Mouse (Mus musculus) skeletal muscle tissue, adult 2 months (tissue): ENCODE measurements around the gene Hist1h2bg.

Source experiments
- DNase-seq: peaks from one replicate; pipeline ENCODE4 v3.0.0-alpha.2; 2012; ENCODE audit warnings: low read depth, low spot score

Gene Hist1h2bg

DNA sequence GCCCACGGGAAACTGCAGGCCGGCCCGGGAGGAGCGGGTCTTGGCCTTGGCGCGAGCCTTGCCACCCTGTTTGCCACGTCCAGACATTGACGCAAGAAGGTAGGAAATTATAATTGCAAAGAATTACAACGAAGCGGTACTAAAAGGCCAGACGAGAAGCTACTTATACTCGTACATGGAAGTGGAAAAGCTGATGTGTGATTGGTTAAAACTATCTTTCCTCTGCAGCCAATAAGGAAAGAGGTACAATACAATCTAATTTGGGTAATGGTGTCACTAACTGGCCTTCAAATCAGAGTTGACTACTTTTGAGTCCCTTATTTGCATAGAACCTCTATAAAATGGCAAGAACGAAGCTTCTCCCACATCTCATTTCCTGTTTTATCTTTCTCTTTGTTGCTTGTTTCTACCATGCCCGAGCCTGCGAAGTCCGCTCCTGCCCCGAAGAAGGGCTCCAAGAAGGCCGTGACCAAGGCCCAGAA lies at the start of gene Hist1h2bg, which contains the start of gene Hist1h2ae:
Hist1h2bg (plus strand) TSS at position 375 of the 482 bp plus-strand sequence.
Hist1h2ae (minus strand) TSS at position 199 of the 482 bp plus-strand sequence.
- peak; percentile 92 for DNase-seq

DNA sequence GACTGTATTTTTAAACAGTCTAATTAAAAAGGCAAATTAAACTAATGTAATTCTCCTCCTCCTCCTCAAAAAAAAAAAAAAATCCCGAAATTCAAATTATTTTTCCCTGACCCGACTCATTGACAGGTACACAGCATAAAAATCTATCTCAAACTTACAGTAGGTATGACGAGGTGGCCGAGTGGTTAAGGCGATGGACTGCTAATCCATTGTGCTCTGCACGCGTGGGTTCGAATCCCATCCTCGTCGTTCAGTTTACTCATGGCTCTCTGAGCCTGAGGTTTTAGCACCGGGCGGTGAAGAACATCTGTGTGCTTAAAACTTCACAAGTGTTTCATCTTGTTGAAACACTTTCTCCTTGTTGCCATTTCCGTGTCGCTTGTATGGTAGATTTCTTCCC lies 49.5 kb upstream of the Hist1h2bg start:
- peak; percentile 67 for DNase-seq

DNA sequence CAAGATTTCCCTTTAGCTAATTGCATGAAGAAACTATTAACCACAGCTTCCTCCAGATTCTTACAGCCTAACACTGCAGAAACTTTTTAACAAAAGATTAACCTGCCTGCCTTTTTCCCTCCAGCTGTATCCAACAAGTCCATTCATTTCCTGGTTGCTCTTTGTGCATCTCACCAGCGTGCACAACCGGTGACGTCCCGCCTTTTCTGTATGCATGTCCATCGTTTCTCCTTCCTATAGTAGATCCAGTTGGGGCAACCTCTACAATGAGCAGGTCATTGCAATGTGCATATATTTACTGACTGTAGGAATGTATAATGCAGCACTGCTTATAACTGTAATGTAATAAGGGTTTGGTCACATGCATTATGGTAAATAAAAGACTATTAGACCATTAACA lies 47.2 kb upstream of the Hist1h2bg start:
- no peak for DNase-seq

DNA sequence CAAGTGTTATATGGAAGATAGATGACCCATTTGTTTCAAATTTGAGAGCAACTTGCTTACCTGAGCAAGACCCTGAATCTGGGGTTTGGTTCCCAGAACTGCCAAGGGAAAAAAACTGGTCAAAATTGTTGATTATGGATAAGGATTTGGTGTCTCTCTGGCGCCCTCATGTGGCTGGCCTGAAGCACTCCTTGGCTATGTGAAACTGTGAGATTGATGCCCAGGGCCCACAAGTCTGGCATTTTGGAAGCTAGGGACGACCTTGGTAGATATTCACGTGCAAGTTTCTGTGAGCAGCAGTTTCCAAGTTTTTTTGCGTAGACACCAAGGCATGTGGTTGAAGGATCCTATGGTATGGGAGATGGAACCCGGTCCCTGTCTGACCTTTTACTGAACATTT lies 46.5 kb upstream of the Hist1h2bg start:
- DNase-seq = peak; percentile 62

DNA sequence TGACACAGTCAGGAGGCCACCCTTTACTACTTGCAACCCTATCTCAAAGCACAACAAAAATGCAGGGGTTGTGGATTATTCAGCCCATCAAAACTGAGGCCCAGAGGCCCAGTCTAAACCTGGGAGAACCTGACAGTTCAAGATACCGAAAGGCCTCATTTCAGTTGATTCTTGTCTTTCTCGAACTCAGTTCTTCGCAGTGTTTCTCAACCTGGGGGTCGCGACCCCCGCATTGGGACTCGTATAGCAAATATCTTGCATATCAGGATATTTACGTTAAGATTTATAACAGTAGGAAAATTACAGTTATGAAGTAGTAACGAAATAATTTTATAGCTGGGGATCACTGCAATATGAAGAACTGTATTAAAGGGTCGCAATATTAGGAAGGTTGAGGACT lies 45.3 kb upstream of the Hist1h2bg start:
- no peak for DNase-seq

DNA sequence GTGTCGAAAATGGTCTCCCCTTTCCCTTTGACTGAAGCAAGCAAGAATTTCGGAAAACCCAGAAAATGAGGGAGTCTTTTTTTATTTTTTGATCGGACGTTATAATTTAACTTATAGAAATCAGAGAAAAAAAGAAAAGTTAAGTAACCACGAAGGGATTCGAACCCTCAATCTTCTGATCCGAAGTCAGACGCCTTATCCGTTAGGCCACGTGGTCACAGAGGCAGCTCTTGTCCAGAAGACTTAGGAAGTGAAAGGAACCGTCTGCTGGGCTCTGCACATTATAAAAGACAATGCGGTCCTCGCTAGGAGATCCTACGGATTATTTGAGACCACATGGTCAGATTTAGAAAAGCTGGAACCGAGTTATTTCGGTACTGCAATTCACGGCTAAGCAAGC lies 44.9 kb upstream of the Hist1h2bg start:
- peak; percentile 92 for DNase-seq

DNA sequence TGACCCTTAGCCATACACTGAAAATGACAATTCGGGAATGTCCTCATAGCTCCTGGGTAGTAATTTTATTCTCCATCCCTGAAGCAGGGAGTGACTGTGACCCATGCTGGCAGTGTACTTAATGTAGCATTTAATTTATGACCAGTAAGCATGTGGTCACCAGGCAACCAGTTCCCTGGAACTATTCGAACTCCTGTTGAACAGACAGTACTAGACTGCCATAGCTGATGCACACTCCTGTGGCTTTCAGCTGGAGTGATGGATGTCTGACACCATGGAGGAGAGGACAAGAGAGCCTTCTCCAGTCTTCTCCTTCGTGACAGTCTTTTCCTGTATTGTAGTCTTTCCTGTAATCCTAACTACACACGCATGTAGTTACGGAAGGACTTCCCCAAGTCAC lies 42.2 kb upstream of the Hist1h2bg start:
- DNase-seq = no peak

DNA sequence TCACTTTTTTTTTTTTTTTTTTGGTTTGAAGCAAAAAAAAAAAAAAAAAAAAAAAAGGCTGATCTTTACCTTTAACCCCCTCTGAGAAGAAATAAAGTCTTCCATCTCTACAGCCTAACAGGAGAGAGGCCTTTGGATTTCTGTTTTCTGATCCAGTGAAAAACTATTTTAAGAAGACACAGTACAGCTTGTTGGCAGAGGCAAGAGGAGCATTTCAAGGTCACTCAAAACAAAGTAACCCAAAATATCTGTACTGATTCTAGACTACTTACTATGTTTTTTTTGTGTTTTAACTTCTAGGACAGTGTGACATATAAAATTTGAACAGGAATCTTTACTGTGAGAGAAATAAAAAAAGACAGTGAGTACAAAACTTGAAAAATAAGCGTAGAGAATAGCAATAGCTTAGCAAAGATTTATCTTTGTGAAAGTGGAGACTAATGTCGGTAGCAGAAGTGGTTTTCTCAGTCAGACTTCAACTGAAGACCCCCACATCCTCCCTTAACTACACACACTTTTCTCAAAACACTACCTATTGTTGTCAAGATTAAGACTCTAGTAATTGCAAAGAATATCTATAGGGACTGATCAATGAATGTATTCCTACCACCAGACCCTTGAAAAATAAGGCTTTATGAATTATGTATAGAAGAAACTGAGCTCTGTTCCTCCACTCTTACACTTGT lies 41.6 kb upstream of the Hist1h2bg start:
- DNase-seq = no peak

DNA sequence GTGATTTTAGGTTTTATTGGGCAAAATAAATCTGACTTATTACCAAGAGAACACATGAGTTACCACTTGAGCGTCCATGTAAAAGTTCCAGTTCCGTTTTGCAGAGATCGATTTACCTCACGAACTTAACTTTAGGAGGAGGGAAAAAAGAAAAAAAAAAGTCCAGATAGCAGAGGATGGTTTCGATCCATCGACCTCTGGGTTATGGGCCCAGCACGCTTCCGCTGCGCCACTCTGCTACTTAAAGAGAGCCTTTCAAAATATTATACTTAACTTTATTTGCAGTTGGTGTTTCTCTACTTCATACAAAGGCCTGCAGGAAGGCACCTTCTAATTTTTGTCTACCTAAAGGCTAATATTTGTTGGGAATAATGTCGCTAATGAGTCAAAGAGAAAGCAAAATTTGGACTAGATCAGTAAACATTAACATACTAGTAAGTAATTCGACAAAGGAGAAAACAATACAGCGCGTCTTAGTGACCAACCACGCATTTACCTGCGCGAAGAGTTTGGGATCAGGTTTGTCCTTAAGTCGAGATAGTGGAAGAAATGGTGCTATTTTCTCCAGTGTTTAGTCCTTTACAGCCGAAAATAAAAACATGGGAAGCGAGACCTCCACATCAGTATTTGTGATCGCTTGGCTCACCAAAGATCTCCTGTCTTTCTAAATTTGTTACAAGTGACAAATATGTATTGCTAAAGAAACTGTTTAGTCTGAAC lies 40.9 kb upstream of the Hist1h2bg start:
- peak; percentile 66 for DNase-seq

DNA sequence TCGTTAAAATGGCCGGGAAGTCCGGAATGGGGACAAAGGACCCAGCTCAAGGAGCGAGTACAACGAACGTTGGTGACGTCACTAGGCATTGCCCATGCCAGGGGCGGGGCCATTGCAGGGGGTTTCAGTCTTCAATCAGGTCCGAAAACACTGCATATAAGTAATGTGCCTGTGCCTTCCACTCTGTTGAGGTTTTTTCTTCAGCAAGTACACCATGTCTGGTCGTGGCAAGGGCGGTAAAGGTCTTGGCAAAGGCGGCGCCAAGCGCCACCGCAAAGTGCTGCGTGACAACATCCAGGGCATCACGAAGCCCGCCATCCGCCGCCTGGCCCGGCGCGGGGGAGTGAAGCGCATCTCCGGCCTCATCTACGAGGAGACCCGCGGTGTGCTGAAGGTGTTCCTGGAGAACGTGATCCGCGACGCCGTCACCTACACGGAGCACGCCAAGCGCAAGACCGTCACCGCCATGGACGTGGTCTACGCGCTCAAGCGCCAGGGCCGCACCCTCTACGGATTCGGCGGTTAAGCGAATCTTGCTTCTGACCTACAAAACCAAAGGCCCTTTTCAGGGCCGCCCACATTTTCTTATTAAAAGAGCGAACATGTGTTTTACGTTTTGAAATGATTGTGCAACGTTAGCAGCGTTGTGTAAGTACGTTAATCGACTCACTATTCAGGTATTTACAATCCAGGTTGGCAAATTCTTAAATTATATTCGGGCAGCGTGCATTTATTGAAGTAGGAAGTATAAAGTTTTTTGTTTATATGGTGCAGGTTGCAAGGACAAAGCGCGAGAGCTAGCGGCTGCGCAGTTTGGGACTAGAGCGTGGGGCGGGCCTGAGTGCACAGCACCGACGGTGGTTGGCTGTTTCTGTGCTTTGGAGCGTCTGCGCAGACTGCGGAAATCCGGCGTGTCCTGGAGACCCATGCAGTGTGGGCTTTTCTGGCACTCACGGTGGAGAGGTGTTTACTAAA lies 40.0 kb upstream of the Hist1h2bg start, which contains the start of gene Hist1h4h:
Hist1h4h (plus strand) TSS at position 150 of the 975 bp plus-strand sequence.
- peak; percentile 97 for DNase-seq

DNA sequence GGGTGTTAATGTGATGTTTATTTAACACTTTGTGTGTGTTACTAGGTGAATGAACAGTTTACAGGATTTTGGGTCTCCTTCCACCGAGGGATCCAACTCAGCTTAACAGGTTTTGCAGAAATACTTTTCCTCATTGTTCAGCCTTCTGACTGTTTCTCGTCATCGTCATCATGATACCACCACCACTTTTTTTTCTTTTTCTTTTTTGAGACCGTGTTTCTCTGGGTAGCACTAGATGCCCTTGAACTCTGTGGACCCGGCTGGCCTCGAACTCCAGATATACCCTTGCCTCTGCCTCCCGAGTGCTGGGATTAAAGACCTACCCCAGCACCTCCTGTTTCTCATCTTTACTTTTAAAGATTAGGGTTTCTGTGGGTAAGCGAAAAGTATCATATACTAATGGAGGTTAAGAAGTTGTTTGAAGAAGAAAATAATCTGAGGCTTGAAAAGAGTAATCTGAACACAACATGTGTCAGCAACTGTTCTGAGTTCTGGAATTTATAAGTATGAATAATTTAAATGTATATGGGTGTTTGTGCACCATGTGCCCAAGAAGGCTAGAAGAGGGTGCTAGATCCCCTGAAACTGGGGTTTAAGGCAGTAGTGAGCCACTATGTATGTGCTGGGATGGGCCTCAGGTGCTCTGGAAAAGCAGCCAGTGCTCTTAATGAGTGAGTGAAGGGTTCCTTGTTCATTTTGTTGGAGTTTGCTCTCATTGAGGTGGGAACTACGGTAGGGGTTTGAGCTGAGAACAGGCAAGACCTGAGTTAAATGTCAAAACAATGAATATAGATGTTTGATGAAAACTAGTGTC lies 38.7 kb upstream of the Hist1h2bg start:
- DNase-seq = no peak

DNA sequence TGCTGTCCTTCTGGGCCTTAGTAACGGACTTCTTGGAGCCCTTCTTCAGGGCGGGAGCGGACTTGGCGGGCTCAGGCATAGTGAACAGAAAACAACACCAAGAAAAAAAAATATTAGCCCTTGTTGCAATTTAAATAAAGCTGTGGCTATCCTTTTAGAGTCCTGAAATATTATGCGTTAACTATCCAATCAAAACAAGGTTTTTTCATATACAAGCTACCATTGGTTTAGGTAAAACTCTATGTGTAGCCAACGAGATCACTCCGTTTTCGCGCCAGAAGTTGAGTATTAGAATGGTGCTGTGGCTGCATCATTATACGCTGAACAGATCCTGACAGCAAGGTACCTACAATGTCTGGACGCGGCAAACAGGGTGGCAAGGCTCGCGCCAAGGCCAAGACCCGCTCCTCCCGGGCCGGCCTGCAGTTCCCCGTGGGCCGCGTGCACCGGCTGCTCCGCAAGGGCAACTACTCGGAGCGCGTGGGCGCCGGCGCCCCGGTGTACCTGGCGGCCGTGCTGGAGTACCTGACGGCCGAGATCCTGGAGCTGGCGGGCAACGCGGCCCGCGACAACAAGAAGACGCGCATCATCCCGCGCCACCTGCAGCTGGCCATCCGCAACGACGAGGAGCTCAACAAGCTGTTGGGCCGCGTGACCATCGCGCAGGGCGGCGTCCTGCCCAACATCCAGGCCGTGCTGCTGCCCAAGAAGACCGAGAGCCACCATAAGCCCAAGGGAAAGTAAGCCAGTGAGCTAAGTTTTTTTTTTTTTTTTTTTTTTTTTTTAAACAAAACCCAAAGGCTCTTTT lies 37.4 kb upstream of the Hist1h2bg start, which contains the start of gene Hist1h2af:
Hist1h2af (plus strand) TSS at position 347 of the 808 bp plus-strand sequence.
- DNase-seq = peak; percentile 52

DNA sequence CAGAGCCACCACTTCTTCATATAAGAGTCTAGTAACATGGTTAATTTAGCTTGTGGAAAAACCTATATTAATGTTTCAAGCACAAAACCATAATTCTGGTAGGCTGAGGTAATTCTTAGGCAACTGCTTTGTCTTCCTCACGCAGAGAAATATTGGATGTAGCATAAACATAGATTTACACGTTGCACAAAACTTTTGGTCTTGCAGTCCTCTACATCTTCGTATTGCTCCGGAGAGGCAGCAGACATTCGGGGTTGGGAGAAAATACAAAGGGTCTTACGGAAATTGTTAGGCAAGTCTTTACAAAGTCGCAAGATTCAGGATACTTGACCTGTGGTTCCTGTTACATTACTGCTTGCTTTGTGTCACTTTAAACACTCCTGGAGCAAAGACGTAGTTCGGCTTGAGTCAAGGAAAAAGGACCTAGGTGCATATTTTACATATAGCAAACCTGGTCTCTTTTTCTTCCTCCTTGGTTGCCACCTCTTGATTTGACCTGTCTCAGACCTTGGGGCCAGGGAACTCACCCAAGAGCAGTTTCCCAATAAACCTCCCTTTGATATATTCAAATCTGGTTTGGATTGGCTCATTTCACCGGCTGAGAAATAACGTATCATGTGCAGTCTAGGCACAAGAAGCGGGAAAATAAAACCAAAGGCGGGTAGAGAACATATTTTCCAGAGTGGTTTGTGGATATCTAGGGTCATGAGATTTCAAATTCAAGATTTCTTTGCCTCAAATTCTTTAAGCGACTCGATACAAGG lies 36.6 kb upstream of the Hist1h2bg start:
- DNase-seq = no peak

DNA sequence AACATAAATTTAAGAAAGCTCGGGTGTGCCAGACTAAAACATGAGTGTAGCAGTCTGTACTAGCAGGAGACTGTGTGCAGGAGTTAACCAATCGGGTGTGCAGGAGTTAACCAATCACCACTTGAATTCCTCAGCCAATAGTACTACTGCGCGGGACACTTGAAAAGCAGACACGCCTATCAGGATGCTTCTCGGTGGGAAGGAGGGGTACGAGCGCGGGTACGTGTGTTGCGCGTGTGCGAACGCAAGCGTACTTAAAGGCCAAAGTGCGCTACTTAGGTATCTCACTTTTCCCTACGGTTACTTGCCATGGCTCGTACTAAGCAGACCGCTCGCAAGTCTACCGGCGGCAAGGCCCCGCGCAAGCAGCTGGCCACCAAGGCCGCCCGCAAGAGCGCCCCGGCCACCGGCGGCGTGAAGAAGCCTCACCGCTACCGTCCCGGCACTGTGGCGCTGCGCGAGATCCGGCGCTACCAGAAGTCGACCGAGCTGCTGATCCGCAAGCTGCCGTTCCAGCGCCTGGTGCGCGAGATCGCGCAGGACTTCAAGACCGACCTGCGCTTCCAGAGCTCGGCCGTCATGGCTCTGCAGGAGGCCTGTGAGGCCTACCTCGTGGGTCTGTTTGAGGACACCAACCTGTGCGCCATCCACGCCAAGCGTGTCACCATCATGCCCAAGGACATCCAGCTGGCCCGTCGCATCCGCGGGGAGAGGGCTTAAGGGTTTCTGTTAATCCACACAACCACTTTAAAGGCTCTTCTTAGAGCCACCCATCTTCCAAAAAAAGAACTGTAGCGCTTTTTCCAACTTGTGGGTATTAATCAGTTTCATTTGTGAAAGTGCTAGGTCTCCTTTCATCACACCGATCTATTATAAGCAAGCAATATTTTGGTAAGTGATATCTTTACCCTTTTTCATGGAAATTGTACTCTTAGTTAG lies 35.8 kb upstream of the Hist1h2bg start, which contains the start of gene Hist1h3g:
Hist1h3g (plus strand) TSS at position 286 of the 939 bp plus-strand sequence.
- peak; percentile 89 for DNase-seq

DNA sequence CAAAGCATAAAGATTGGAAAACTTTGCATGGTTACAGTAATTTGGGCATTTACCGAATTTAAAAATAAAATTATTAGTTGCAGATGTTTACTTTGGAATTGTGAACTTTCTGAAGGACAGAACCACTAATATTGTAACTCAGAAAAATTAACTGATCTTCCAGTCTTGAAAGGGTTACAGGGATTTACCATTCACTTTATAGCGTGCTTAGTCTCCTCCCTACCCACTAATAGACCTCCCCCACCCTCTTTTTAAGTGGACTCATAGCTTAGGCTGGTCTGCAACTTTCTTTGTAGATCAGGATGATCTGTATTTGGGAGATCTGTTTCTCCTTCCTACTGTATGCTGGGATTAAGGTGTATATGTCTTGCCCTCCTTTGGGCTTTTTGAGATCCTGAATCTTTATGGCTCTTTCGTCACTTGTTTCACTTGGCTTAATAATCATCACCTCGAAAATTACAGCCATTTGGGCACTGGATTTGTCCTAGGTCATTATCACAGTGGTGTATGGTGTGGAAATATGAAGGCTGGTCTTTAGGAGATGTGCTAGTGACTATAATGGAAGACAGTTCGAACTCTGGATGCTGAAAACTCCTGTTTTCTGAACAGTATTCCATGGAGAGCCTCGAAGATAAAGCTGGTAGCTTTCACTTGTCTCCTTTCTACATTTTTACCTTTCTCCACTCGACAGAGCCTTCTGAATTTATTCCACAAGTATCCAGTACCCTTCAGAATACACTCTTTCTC lies 34.9 kb upstream of the Hist1h2bg start:
- no peak for DNase-seq

DNA sequence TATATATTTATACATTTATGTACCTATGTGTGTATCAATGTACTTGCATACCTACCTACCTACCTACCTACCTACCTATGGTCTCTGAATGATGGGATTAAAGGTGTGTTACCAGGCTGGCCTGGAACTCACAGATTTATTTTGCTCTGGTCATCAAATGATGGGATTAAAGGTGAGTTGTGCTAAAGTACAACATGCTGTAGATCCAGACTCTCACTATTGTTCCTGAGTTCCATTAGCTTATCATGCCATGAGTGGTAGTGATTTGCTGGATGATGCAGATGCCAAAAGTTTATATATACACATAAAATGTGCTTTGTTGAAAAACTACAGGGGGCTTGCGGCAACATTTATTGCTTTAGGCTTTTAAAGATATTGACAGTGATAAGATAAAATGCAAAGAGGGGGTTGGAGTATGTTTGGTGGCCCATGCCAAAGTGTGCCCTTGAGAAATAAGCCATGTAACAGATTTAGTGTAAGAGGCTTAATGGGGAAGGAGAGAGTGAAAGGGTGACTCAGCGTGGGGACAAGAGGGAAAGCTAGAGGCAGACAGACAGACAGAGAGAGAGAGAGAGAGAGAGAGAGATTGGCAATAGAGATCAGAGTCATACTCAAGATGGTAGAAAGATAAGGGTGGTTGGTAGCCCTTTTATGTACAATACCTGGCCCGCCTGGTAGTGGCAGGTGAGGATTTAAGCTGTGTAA lies 34.0 kb upstream of the Hist1h2bg start:
- DNase-seq = no peak
